18 mouse cellular contexts compared by ENCODE assay signal in genomic region chr7:81111729-81112128, GRCm38 (mm10). TPM values are rescaled to one million over a fixed set of nuclear protein-coding genes. Genes with fewer than 3 reads are reported as not detected.
DNase-seq lines count a peak whose midpoint lies in the region; ATAC-seq and TF ChIP-seq lines count a peak whose summit lies in the region.
"Had no signal": no experiment of that assay in that cellular context is flagged by ENCODE, and none has a peak within 500 bp of the region (broad histone marks: within the 10 kb centered on the region; RNA-seq: fewer than 3 reads in every experiment).

No protein-coding gene starts in this region.

- no peak overlapping the region for H3K4me2 ChIP-seq in lung, postnatal 0 days (replicated peaks; ENCODE audit: low read depth, low read length)
- H3K4me2 ChIP-seq: hindbrain, embryonic 14.5 days; intestine, embryonic 15.5 days; liver, embryonic 15.5 days had no signal

- WGBS in heart, embryonic 10.5 days, result 87% methylated on average over 2 of the region's 2 CpGs
- WGBS in lung, postnatal 0 days, result 94% methylated on average over 2 of the region's 2 CpGs
- WGBS in thymus, adult 2 months, result 97% methylated on average over 2 of the region's 2 CpGs

- DNase-seq in heart, adult 11 months, result peak; percentile 94
- no peak for DNase-seq in heart, embryonic 10.5 days (ENCODE audit: low spot score)
- peak; percentile 28 for DNase-seq in lung, postnatal 36 days
- no peak for DNase-seq in lung, postnatal 0 days (ENCODE audit: low spot score)
- DNase-seq in kidney, adult 8-10 months, result peak; percentile 92
- DNase-seq in spleen, postnatal 14 days (ENCODE audit: low spot score in 2 of 2), result no peak
- DNase-seq in thymus, adult 2 months, result no peak
- DNase-seq in frontal cortex, postnatal 25 days (ENCODE audit: low spot score in 2 of 2), result no peak
- DNase-seq: cerebellum, adult 9-10 months; gastrocnemius, postnatal 14 days; heart, postnatal 10 days had no signal

- TF ChIP-seq EP300 in lung, postnatal 0 days (IDR thresholded peaks at IDR 0.05), result no peak

- H3K4me3 ChIP-seq in heart, embryonic 10.5 days, result no peak overlapping the region
- no peak overlapping the region for H3K4me3 ChIP-seq in lung, postnatal 0 days (ENCODE audit: low read depth, low read length)
- no peak overlapping the region for H3K4me3 ChIP-seq in thymus, adult 2 months (ENCODE audit: control insufficient read depth, insufficient read depth, low read length)
- H3K4me3 ChIP-seq: intestine, embryonic 15.5 days; left cerebral cortex, adult 2 months; limb, embryonic 10.5 days; liver, embryonic 15.5 days had no signal

- no peak overlapping the region for H3K27ac ChIP-seq in heart, embryonic 10.5 days
- H3K27ac ChIP-seq in lung, postnatal 0 days (ENCODE audit: low read length), result no peak overlapping the region
- no peak overlapping the region for H3K27ac ChIP-seq in thymus, adult 2 months (ENCODE audit: control insufficient read depth, insufficient read depth, low read length)
- H3K27ac ChIP-seq: hindbrain, embryonic 14.5 days; intestine, embryonic 15.5 days; left cerebral cortex, adult 2 months; limb, embryonic 10.5 days; liver, embryonic 15.5 days had no signal

- no peaks in the 10 kb centered on the region for H3K9me3 ChIP-seq in heart, embryonic 10.5 days
- no peaks in the 10 kb centered on the region for H3K9me3 ChIP-seq in lung, postnatal 0 days (ENCODE audit: low read length)
- H3K9me3 ChIP-seq: intestine, embryonic 15.5 days; limb, embryonic 10.5 days; liver, embryonic 15.5 days had no signal

- TF ChIP-seq CTCF in lung, postnatal 0 days (IDR thresholded peaks at IDR 0.05), result no peak
- no peak for TF ChIP-seq CTCF in thymus, adult 2 months (IDR thresholded peaks at IDR 0.05; ENCODE audit: borderline replicate concordance, control insufficient read depth, extremely low read depth, insufficient read depth, low read length, poor library complexity)

- H3K4me1 ChIP-seq in heart, embryonic 10.5 days, result peaks cover 47% of the 10 kb centered on the region
- H3K4me1 ChIP-seq in lung, postnatal 0 days (ENCODE audit: insufficient read depth, low read depth, low read length), result no peaks in the 10 kb centered on the region; the same call in 1 of the 2 replicates
- H3K4me1 ChIP-seq in thymus, adult 2 months (replicated peaks; ENCODE audit: control insufficient read depth, insufficient read depth, low read length), result peaks cover 7% of the 10 kb centered on the region; the same call in 1 of the 2 replicates

- peaks cover 15% of the 10 kb centered on the region for H3K27me3 ChIP-seq in heart, embryonic 10.5 days (ENCODE audit: insufficient read depth, poor library complexity, severe bottlenecking)
- H3K27me3 ChIP-seq in lung, postnatal 0 days (replicated peaks; ENCODE audit: insufficient read depth, low read length), result no peaks in the 10 kb centered on the region
- no peaks in the 10 kb centered on the region for H3K27me3 ChIP-seq in thymus, adult 2 months (ENCODE audit: control insufficient read depth, insufficient read depth, low read length)
- H3K27me3 ChIP-seq: intestine, embryonic 15.5 days; liver, embryonic 15.5 days had no signal

- ATAC-seq in lung, postnatal 0 days, result no peak
- ATAC-seq: intestine, embryonic 15.5 days had no signal

- TF ChIP-seq POLR2A in thymus, adult 2 months (IDR thresholded peaks at IDR 0.05; ENCODE audit: control insufficient read depth, extremely low read depth, insufficient read depth, low read length, poor library complexity), result no peak

- no peaks in the 10 kb centered on the region for H3K36me3 ChIP-seq in heart, embryonic 10.5 days
- no peaks in the 10 kb centered on the region for H3K36me3 ChIP-seq in lung, postnatal 0 days (ENCODE audit: insufficient read depth, low read length)
- no peaks in the 10 kb centered on the region for H3K36me3 ChIP-seq in thymus, adult 2 months (ENCODE audit: control insufficient read depth, insufficient read depth, low read length)
- H3K36me3 ChIP-seq: intestine, embryonic 15.5 days; limb, embryonic 10.5 days; liver, embryonic 15.5 days had no signal

- H3K9ac ChIP-seq in lung, postnatal 0 days (replicated peaks; ENCODE audit: low read depth), result no peak overlapping the region
- H3K9ac ChIP-seq: hindbrain, embryonic 14.5 days; intestine, embryonic 15.5 days; liver, embryonic 15.5 days had no signal

RNA-seq across cellular contexts. Expression of gene Slc28a1, which starts 2.9 kb away (rescaled TPM):
- 0.09 and 0.17 TPM in 2 replicates for polyA plus RNA-seq in heart, embryonic 10.5 days (2016; fragmentation: Nextera tagmentation; extraction: Ambion mirVana)
- 0.05 and 0.06 TPM in 2 replicates for polyA plus RNA-seq in lung, postnatal 0 days (2015; fragmentation: Nextera tagmentation; extraction: Ambion mirVana)
- polyA plus RNA-seq in thymus, adult 2 months (2012; rRNA removed), result 0.15 and 0.24 TPM in 2 replicates
- polyA plus RNA-seq: embryonic facial prominence, embryonic 14.5 days; hindbrain, embryonic 14.5 days; limb, embryonic 10.5 days; neural tube, embryonic 14.5 days had no signal

RNA-seq across cellular contexts. Expression of gene Alpk3, which starts 54.3 kb away (rescaled TPM):
- 15.1 and 31.8 TPM in 2 replicates for polyA plus RNA-seq in heart, embryonic 10.5 days (2016; fragmentation: Nextera tagmentation; extraction: Ambion mirVana)
- polyA plus RNA-seq in lung, postnatal 0 days (2015; fragmentation: Nextera tagmentation; extraction: Ambion mirVana), result 0.70 and 0.80 TPM in 2 replicates
- polyA plus RNA-seq in thymus, adult 2 months (2012; rRNA removed), result 0.51 and 1.4 TPM in 2 replicates

Comparison
In these comparisons a context has a peak if more than half of its experiments do, and no peak if none do; other contexts are left out.
1. DNase-seq: peak in heart, adult 11 months (single experiment), lung, postnatal 36 days (single experiment) and kidney, adult 8-10 months (2 of 2); none in heart, embryonic 10.5 days (single experiment), lung, postnatal 0 days (single experiment), spleen, postnatal 14 days (0 of 2), thymus, adult 2 months (single experiment) and frontal cortex, postnatal 25 days (0 of 2).